Mouse (Mus musculus): Measurements from ENCODE around the gene Cyp4f39.
A peak's percentile ranks its signal among the peaks of the same experiment; 100 is the strongest.
"Not testable (repeated sequence)": the region's sequence is repeated elsewhere in the genome, so short reads cannot be mapped to it uniquely, and the experiment has no call there.

Gene Cyp4f39

DNA sequence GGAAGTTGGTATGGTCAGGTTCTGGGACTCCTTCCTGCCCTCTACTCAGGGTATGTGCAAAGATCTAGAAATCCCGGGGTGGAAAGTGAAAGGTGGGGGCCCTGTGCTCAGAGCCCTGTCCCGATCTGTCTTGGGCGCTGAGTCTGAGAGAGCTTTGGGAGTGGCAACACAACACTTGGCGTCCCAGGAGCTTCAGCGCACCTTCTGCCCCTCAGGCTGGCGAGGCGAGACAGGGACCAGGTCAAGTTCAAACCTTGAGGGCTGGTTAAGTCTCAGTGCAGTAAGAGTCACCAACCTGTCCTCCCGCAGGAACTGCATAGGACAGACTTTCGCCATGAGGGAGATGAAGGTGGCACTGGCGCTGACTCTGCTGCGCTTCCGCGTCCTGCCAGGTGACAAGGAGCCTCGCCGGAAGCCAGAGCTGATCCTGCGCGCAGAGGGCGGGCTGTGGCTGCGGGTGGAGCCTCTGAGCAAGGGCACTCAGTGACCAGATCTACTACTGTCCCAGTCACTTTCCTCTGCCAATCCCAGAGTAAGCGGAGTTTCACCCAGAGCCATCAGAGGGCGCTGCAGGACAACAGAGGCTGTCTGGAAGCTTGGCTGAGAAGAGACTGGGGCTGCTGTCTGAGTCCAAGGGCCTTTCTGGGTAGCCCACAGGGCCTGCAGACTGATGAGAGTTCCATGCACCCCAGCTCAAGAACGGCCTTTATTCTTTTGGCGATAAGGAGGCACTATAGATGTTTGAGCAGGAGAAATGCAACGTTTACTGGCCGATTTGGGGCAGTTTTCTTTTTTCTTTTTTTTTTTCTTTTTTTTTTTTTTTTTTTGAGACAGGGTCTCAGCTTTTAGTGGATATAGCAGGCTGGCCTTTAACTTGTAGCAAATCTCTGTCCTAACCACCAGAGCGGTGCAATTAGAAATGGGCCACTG lies 76.2 kb downstream of the Cyp4f39 start:
- peak; percentile 37 to 91 for DNase-seq (ENCODE audit: low spot score in 2 of 2)

DNA sequence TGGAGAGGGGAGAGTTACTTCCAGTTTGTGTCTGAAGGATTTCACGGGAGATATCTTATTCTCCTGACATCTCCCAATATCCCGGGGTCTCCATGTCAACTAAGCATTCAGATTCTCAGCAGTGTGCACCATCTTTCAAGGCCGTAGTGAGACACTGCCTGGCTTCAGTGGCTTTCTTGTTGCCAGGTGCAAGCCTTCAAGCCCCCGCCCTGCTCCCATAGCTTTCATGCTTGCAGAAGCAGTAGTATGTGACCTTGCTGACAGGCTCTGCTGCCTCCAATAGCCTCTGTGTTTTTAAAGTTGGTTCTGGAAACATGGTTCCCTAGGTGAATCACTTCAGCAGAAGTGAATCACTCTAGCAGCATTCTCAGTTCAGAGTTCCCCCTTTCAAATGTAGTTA lies 79.8 kb downstream of the Cyp4f39 start:
- DNase-seq (ENCODE audit: low spot score in 2 of 2): not testable (repeated sequence)

DNA sequence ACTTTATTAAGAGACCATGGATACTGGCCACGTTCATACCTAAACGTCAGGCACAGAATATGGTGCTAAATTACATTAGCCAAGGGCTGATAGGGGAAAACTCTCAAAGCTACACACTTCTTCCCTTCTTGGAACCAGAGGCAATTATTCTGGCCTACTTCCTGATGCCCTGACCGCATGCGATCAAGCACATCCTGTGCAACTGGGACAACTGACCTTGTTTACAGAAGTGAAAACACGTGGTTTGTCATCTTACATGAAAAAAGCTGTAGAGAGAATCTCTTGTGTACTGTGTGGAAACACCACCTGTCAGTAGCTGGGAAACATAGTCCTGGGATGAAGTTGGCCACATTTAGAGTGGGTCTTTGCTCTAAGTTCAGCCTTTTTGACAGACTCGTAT lies 81.5 kb downstream of the Cyp4f39 start:
- DNase-seq (ENCODE audit: low spot score in 2 of 2): no peak

DNA sequence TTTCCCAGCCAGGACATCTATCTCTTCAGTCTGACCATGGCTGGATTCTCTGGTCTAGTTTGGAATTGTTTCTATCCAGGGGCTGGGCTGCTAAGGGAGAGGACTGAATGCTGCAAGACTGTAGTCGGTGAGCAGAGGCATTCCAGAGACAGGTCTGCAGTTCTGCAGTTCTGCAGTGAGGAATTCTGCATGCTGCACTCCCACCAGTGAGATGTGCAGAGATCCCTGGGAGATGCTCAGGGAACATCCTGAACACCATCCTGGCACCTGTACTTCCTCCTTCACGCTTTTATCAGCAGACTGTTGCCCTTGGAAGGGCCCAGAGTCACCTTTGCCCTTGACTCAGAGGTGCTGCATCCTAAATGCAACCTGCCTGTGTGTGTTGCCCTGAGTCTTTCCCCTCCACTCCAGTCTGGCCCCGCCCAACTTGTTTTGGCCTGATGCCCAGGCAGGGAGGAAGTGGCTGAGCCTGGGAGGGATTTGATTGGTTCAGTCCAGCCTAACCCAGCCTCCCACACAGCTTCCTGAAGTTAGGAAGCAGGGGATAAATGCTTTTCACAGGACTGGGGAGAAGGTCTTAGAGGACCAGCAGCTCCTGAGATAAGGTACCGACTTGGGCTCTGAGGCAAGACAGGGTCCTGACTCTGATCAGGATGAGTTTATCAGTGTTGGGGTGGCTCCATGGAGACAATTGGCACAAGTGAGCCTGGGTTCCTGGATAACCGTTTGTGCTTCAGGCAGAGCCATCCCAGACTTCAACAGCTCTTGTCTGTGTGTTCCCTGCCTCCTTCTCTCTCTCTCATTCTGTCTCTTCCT lies 83.7 kb downstream of the Cyp4f39 start, which contains the start of gene Cyp4f16:
Gene Cyp4f16 (plus strand): TSS at position 508 of the 816 bp plus-strand sequence.
- peak; percentile 20 to 70 for DNase-seq (ENCODE audit: low spot score in 2 of 2)

DNA sequence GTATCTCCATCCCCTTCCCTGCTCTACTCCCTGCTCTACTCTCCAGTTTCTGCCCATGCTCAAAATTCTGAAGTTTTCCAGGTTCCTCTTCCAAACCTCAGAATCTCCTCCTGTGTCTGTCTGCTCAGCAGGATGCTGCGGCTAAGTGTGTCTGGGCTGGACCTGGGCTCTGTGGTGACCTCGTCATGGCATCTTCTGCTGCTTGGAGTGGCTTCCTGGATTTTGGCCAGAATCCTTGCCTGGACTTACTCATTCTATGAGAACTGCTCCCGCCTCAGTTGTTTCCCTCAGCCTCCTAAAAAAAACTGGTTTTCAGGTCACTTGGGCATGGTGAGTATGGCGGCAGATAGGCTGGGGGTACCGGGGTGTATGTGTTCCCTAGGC lies 84.3 kb downstream of the Cyp4f39 start:
- DNase-seq (ENCODE audit: low spot score in 2 of 2): no peak

All from left cerebral cortex, adult 9 months (tissue).